Mouse (Mus musculus) G1E (cell line): ENCODE measurements around the gene Gm16503. TPM values are rescaled to one million over a fixed set of nuclear protein-coding genes. Genes with fewer than 3 reads are reported as not detected.
A peak's percentile ranks its signal among the peaks of the same experiment; 100 is the strongest.
"Not testable (repeated sequence)": the region's sequence is repeated elsewhere in the genome, so short reads cannot be mapped to it uniquely, and the experiment has no call there.

ENCODE experiments used
- ATAC-seq: 2 replicates; pipeline ENCODE4 v1.8.0; 2016; ENCODE audit warnings: mild to moderate bottlenecking; ENCODE audit not compliant: insufficient number of reproducible peaks, poor library complexity, low FRiP score, severe bottlenecking; ENCODE audit errors: extremely low read depth
- DNase-seq: peaks from one replicate; pipeline ENCODE4 v3.0.0; 2012; ENCODE audit warnings: low spot score
- H3K27me3 ChIP-seq: 2 replicates; pipeline ENCODE4 v1.6.1; 2012; ENCODE audit warnings: mild to moderate bottlenecking, low read length, inconsistent platforms; ENCODE audit not compliant: insufficient read depth
- H3K36me3 ChIP-seq: replicated peaks from 2 replicates; pipeline ENCODE3; 2012; ENCODE audit warnings: mild to moderate bottlenecking, inconsistent platforms
- H3K4me1 ChIP-seq: 2 replicates; pipeline ENCODE4 v1.6.1; 2012; ENCODE audit warnings: low read depth, low read length, inconsistent platforms, mixed read lengths; ENCODE audit not compliant: insufficient read depth
- H3K4me3 ChIP-seq: 2 replicates; pipeline ENCODE4 v1.5.1; 2012; ENCODE audit warnings: low read depth, mild to moderate bottlenecking, inconsistent platforms, low read length, moderate library complexity, mixed read lengths
- H3K9me3 ChIP-seq: replicated peaks from 2 replicates; pipeline ENCODE4 v1.6.1; 2012; ENCODE audit warnings: inconsistent platforms
- CTCF ChIP-seq: IDR thresholded peaks from 2 replicates; pipeline ENCODE4 v1.5.1; 2012; ENCODE audit warnings: low read depth, low read length, inconsistent platforms, mixed read lengths
- GATA1 ChIP-seq: IDR thresholded peaks from 2 replicates; pipeline ENCODE4 v1.6.1; 2012; ENCODE audit warnings: borderline replicate concordance, low read length, inconsistent platforms, mixed read lengths
- GATA2 ChIP-seq: IDR thresholded peaks from 2 replicates; pipeline ENCODE4 v1.6.1; 2012; ENCODE audit warnings: low read depth, low read length, inconsistent platforms, borderline replicate concordance
- POLR2AphosphoS5 ChIP-seq: IDR thresholded peaks from 2 replicates; pipeline ENCODE4 v1.6.1; 2012; ENCODE audit warnings: low read depth, low read length, inconsistent platforms; ENCODE audit not compliant: insufficient replicate concordance
- TAL1 ChIP-seq: conservative IDR thresholded peaks from 2 replicates; pipeline ENCODE4 v1.6.1; 2012; ENCODE audit warnings: low read depth, low read length, inconsistent platforms, mixed read lengths
- polyA plus RNA-seq: library from polyadenylated mRNA; stranded (reverse); fragments of >175 nt; gene quantifications from 2 replicates; pipeline ENCODE4 v1.2.3, GENCODE M21; 2012
- total RNA-seq, 2 experiments: library from RNA; stranded (forward) in 1 of 2; stranded (reverse) in 1 of 2; fragments of 200-1000 nt in 1 of 2; fragments of >200 nt in 1 of 2; fragmentation: Nextera tagmentation in 1 of 2; gene quantifications; 2 replicates each; pipeline ENCODE4 v1.2.3; 2014 to 2017

Gm16503 gene
- total and polyA plus RNA-seq, 3 experiments, result 0.22 TPM; not detected in 2

GRCm38 (mm10) chr4:147565426-147566220 lies 25.6 kb downstream of the Gm16503 start:
- Histone ChIP-seq H3K36me3 (no peaks in the 10 kb centered on the region), H3K27me3 (no peaks in the 10 kb centered on the region), H3K9me3 (peaks cover 8% of the 10 kb centered on the region), H3K4me1 (no peaks in the 10 kb centered on the region), H3K4me3 (no peak overlapping the region)
- TF ChIP-seq GATA2 (no peak), GATA1 (no peak), POLR2AphosphoS5 (no peak), TAL1 (no peak), CTCF (no peak)
- DNase-seq (no peak), ATAC-seq (no peak)

GRCm38 (mm10) chr4:147571156-147571555 lies 31.1 kb downstream of the Gm16503 start:
- ATAC-seq, result not testable (repeated sequence)

GRCm38 (mm10) chr4:147579371-147579770 lies 39.4 kb downstream of the Gm16503 start:
- H3K27me3 ChIP-seq, ATAC-seq: not testable (repeated sequence)

More at GRCm38 (mm10) chr4:147571156-147571555, 31.1 kb downstream of the Gm16503 start:
- H3K27me3 ChIP-seq, H3K36me3 ChIP-seq, DNase-seq, H3K4me3 ChIP-seq, H3K4me1 ChIP-seq, H3K9me3 ChIP-seq: not testable (repeated sequence)

GRCm38 (mm10) chr4:147586511-147587473 lies 46.8 kb downstream of the Gm16503 start:
- no peak overlapping the region for H3K4me3 ChIP-seq
- ATAC-seq (peak; percentile 54), DNase-seq (no peak)
- TF ChIP-seq GATA1 (no peak), TAL1 (no peak), POLR2AphosphoS5 (no peak), CTCF (no peak), GATA2 (no peak)
- no peaks in the 10 kb centered on the region for H3K4me1 ChIP-seq
- H3K27me3 ChIP-seq, result no peaks in the 10 kb centered on the region
- no peaks in the 10 kb centered on the region for H3K36me3 ChIP-seq
- peaks cover 12% of the 10 kb centered on the region for H3K9me3 ChIP-seq

More at GRCm38 (mm10) chr4:147579371-147579770, 39.4 kb downstream of the Gm16503 start:
- H3K4me1 ChIP-seq, DNase-seq, H3K4me3 ChIP-seq, H3K36me3 ChIP-seq: not testable (repeated sequence)
- H3K9me3 ChIP-seq, result peaks cover 14% of the 10 kb centered on the region

Other genes with a start within 250 kb of the Gm16503 start
- gene Zfp988, start 234.5 kb upstream of the Gm16503 start, total RNA-seq (2014; fragmentation: Nextera tagmentation), result 2.0 and 3.6 TPM in 2 replicates
- gene Zfp988, start 234.5 kb upstream of the Gm16503 start, total RNA-seq (2017), result 0.16 and 0.41 TPM in 2 replicates
- 0.03 TPM in 1 of 2 replicates, not detected in the other for gene Zfp988, start 234.5 kb upstream of the Gm16503 start, polyA plus RNA-seq
- not detected in 2 replicates for gene Zfp978, start 178.9 kb upstream of the Gm16503 start, total RNA-seq (2014; fragmentation: Nextera tagmentation)
- 0.58 and 0.60 TPM in 2 replicates for gene Zfp978, start 178.9 kb upstream of the Gm16503 start, total RNA-seq (2017)
- not detected in 2 replicates for gene Zfp978, start 178.9 kb upstream of the Gm16503 start, polyA plus RNA-seq
- gene Zfp982, start 47.8 kb upstream of the Gm16503 start, total RNA-seq (2014; fragmentation: Nextera tagmentation), result 0.68 TPM in 1 of 2 replicates, not detected in the other
- gene Zfp982, start 47.8 kb upstream of the Gm16503 start, total RNA-seq (2017), result 0.35 and 0.44 TPM in 2 replicates
- gene Zfp982, start 47.8 kb upstream of the Gm16503 start, polyA plus RNA-seq, result not detected in 2 replicates
- gene Zfp985, start 13.1 kb downstream of the Gm16503 start, total RNA-seq (2014; fragmentation: Nextera tagmentation), result 3.6 and 4.3 TPM in 2 replicates
- 3.7 and 4.1 TPM in 2 replicates for gene Zfp985, start 13.1 kb downstream of the Gm16503 start, total RNA-seq (2017)
- 0.02 and 0.11 TPM in 2 replicates for gene Zfp985, start 13.1 kb downstream of the Gm16503 start, polyA plus RNA-seq
- not detected in 2 replicates for gene Zfp979, start 102.3 kb downstream of the Gm16503 start, total RNA-seq (2014; fragmentation: Nextera tagmentation)
- 0.70 and 0.82 TPM in 2 replicates for gene Zfp979, start 102.3 kb downstream of the Gm16503 start, total RNA-seq (2017)
- gene Zfp979, start 102.3 kb downstream of the Gm16503 start, polyA plus RNA-seq, result not detected in 2 replicates
- 12.5 and 13.9 TPM in 2 replicates for gene Zfp534, start 162.3 kb downstream of the Gm16503 start, total RNA-seq (2014; fragmentation: Nextera tagmentation)
- 1.9 and 2.0 TPM in 2 replicates for gene Zfp534, start 162.3 kb downstream of the Gm16503 start, total RNA-seq (2017)
- 0.02 and 0.07 TPM in 2 replicates for gene Zfp534, start 162.3 kb downstream of the Gm16503 start, polyA plus RNA-seq